Mouse (Mus musculus): ENCODE data around the gene Kat14.
"Not testable (repeated sequence)": the region's sequence is repeated elsewhere in the genome, so short reads cannot be mapped to it uniquely, and the experiment has no call there.

The Kat14 gene

GRCm38 (mm10) chr2:144368400-144369019 lies at the start of gene Kat14, which contains the start of gene Pet117:
Gene Kat14, plus strand, starts transcription at chr2:144368983.
Gene Pet117, plus strand, starts transcription at chr2:144368996.
- peak; percentile 95 to 98 for DNase-seq (ENCODE audit: inconsistent age in 2 of 2, low spot score in 1 of 2)

- no peak for DNase-seq (ENCODE audit: inconsistent age in 2 of 2, low spot score in 1 of 2)
These were observed 44.6 kb upstream of the Kat14 start for GRCm38 (mm10) chr2:144324218-144324617.

DNA sequence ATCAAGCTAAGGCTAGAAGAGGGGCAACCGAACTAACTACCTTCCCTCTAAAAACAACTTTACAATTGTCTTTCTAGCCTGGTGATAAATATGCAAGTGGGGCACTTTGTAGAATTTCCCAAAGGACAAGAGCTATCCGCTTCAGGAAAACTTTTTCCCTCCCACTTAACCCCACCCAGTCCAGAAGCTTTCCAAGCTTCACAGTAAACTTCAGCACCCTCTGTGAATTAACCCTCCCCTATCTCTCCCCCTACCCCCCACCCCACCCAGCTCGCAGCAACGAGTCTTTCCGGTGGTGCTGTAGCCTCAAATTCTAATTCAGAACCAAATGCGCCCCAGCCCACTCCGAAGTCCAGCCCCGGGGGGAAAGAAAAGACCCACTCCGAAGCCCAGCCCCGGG lies 39.3 kb upstream of the Kat14 start:
- DNase-seq (ENCODE audit: inconsistent age in 2 of 2, low spot score in 1 of 2): no peak

DNA sequence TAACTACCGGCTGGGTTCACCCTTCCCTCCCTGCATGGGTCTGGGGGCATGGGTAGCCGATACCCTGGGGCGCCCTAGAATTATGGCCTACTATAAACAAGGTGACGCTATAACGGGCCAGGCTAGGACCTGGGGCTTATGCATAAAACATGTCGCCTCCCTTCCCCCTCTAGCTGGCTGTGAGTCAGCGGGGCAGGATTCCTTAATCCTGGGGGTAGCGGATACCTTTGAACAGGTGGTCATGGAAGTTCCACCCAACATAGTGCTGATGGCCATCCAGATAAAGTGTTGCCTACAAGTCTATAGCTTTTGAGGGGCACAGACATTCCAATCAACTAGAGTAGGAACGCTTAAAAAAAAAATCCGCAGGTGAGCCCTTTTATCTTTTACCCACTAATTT lies 38.8 kb upstream of the Kat14 start:
- DNase-seq (ENCODE audit: inconsistent age in 2 of 2, low spot score in 1 of 2): no peak

DNA sequence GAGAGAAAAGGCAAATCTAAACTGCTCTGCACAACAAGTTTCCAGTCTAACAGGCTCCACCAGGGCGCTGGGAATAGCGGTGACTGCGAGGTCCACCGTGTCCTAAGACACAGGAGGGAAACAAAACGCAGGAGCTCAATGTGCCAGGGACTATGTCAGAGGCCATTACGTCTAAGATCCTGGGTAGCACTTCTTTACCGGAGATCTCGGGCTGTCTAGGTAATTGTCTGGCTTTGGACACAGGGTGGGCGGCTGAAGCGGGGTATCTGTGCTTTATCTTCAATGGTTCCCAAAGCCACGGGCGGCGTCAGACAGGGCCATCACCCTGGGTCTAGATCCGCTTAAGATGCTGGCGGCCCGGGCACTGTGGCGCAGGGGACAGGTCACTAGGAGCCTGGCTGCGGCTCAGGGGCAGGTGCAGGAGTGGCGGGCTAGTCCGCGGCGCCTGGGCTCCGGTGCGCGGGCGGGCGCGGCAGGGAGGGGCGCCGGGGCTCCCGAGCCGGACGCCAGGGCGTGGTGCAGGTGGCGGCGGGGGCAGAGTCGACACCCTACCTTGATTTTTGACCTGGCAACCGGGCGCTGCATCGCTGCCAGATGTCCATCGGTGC lies 38.3 kb upstream of the Kat14 start:
- DNase-seq (ENCODE audit: inconsistent age in 2 of 2, low spot score in 1 of 2): peak in 1 of 2 experiments; percentile 37

DNA sequence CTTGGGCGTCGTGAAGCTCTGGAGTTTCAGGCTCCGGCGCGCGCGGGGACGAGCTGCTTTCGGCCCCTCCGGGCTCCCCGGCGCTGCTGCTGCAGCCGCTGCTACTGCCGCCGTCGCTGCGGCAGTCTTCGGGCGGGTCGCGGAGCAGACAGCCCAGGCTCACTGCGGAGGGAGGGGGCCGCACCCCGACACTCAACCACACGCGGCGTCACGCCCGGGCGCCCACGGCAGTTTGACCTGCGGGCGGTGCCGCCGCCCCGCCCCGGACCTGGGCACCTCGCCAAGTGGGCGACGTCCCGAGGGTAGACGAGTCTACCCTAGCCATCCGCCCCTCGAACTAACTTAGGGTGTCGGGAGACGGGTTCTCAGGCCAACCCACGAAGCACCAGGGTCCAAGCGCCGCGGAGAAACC lies 37.8 kb upstream of the Kat14 start:
- no peak for DNase-seq (ENCODE audit: inconsistent age in 2 of 2, low spot score in 1 of 2)

- peak in 1 of 2 experiments; percentile 36 for DNase-seq (ENCODE audit: inconsistent age in 2 of 2, low spot score in 1 of 2)
These were observed 37.1 kb upstream of the Kat14 start, which contains the start of gene Ovol2 for GRCm38 (mm10) chr2:144331401-144332302. Gene Ovol2, minus strand, starts transcription at chr2:144332146.

DNA sequence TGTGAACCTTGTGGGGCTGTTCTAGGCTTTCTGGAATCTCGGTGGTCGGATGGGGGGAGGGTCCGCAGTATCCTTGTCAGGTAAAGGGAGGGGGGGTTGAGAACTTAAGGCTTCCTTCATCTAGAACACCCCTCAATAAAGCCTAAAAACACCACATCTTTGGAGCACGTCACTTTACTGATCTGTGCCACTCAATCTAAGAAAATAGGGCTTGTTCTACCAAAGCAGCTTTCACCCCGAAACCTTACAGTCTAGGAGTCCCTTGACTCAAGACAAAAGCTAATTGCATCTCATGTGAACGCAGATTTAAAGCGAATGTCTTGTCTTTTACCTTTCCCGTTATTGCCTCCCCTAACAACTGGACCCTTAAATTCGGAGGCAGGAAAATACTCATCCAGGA lies 36.3 kb upstream of the Kat14 start:
- DNase-seq (ENCODE audit: inconsistent age in 2 of 2, low spot score in 1 of 2): no peak

DNA sequence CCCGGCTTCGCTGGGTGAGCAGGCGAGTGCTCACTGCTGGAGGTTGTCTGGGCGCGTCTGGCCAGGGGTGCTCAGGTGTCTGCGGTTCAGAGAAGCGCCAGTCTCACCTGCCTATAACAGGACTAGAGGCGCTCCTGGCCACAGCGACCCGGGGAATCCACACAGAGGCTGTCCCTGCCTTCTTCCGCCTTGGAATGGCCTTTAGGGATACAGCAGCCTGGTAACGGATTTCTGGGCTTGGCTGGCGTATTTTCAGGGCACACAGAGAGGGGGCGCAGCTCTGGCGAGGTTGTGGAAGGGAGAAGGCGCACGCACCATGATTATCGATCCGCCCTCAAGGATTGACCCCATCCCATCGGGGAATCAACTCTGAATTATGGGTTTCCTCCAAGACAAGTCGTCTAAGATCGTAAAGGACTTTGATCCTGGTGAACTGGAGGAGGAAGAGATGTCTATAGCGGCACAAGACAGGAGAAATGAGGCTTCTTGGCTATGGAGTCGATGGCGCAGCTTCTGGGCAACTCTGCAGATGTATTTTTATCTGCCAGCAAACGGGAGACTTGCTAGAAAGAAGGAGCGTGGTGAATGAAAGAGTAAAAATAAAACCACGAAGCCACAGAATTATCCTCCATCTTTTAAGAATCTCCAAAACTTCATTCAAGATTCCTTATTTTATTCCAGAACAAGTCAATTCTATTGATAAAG lies 35.5 kb upstream of the Kat14 start:
- DNase-seq (ENCODE audit: inconsistent age in 2 of 2, low spot score in 1 of 2): peak in 1 of 2 experiments; percentile 37

DNA sequence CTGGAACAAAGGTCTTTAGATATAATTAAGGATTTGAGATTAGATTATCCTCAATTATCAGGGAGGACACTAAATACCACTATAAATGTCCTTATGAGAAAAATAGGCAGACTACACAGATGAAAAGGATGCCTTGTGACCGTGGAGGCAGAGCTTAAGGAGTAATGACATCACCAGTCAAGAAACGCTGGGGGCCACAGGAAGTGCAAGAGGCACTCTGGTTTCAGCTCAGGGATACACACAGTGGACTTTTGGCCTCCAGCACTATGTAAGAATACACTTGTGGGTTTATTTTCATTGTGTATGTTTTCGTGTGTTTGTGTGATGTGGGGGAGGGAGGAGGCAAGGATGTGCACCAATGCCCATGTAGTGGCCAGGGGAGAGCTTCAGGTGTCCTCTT lies 31.6 kb upstream of the Kat14 start:
- no peak for DNase-seq (ENCODE audit: inconsistent age in 2 of 2, low spot score in 1 of 2)

GRCm38 (mm10) chr2:144337701-144338100 lies 31.1 kb upstream of the Kat14 start:
- no peak for DNase-seq (ENCODE audit: inconsistent age in 2 of 2, low spot score in 1 of 2)

DNA sequence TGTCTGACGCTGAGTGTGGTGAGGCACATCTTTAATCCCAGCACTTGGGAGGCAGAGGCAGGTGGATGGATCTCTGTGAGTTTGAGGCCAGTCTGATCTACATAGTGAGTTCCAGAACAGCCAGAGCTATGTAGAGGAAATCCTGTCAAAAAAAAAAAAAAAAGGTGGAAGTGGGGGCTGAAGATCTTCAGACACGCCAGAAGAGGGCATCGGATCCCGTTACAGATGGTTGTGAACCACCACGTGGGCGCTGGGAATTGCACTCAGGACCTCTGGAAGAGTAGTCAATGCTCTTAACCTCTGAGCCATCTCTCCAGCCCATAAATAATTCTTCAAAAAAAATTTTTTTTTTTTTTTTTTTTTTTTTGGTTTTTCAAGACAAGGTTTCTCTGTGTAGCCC lies 30.6 kb upstream of the Kat14 start:
- not testable (repeated sequence) for DNase-seq (ENCODE audit: inconsistent age in 2 of 2, low spot score in 1 of 2)

- DNase-seq (ENCODE audit: inconsistent age in 2 of 2, low spot score in 1 of 2): no peak
These were observed 25.6 kb upstream of the Kat14 start for GRCm38 (mm10) chr2:144343158-144343557.

- no peak for DNase-seq (ENCODE audit: inconsistent age in 2 of 2, low spot score in 1 of 2)
These were observed 20.3 kb upstream of the Kat14 start for GRCm38 (mm10) chr2:144348525-144348924.

DNA sequence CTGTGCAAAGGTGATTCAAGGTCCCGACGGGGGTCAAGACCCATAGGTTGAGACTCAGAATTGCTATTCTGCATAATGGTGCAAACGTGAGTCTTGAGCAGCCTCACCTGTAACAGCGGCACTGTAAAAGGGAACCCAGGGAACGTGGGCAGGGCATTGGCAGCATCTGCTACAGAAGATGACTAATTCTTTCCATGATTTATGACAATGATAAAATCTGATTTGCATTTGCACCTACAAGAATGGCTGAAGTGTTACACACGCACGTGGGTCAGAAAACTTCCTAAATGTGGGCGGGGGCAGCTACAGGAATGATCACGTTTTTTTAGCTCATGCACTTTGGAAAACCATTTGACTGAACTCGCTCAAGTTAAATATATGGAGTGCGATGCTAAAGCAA lies 15.9 kb upstream of the Kat14 start:
- no peak for DNase-seq (ENCODE audit: inconsistent age in 2 of 2, low spot score in 1 of 2)

GRCm38 (mm10) chr2:144369020-144369421 lies 238 bp downstream of the Kat14 start:
- peak in 1 of 2 experiments; percentile 96 for DNase-seq (ENCODE audit: inconsistent age in 2 of 2, low spot score in 1 of 2)

- DNase-seq (ENCODE audit: inconsistent age in 2 of 2, low spot score in 1 of 2): no peak
These were observed 728 bp downstream of the Kat14 start for GRCm38 (mm10) chr2:144369511-144369910.

DNA sequence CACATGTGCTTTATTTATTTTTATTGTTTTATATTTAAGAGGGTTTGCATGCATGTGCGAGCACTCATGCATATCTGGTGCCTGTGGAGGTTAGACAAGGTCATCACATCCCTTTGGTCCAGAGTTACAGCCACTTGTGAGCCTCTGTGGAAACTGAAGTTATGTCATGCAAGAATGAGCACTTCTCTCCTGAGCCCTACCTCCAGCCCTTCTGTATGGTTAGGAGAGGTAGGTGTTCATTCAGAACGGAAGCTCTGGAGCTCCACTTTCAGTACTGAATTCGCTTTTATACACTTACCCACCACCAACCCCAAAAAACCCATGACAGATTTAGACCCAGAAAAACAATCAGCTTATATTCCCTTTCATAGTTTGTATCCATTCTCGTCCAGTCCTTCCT lies 2.8 kb downstream of the Kat14 start:
- no peak for DNase-seq (ENCODE audit: inconsistent age in 2 of 2, low spot score in 1 of 2)

DNA sequence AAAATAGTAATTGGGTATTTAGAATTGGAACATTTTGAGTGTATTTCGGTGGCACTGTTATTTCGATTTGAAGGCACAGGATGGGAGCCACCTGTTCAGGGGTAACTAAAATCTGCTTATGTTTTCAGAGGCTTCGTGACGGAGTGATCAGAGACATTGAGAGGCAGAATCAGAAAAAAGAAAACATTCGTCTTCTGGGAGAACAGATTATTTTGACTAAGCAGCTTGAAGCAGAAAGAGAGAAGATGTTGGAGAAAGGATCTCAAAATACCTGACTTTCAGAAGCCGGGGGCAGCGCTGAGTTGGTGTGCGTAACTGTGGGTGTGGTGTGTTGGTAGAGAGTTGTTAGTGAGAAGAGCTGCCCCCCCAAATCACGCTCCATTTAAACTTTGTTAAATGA lies 4.3 kb downstream of the Kat14 start:
- DNase-seq (ENCODE audit: inconsistent age in 2 of 2, low spot score in 1 of 2): no peak

DNA sequence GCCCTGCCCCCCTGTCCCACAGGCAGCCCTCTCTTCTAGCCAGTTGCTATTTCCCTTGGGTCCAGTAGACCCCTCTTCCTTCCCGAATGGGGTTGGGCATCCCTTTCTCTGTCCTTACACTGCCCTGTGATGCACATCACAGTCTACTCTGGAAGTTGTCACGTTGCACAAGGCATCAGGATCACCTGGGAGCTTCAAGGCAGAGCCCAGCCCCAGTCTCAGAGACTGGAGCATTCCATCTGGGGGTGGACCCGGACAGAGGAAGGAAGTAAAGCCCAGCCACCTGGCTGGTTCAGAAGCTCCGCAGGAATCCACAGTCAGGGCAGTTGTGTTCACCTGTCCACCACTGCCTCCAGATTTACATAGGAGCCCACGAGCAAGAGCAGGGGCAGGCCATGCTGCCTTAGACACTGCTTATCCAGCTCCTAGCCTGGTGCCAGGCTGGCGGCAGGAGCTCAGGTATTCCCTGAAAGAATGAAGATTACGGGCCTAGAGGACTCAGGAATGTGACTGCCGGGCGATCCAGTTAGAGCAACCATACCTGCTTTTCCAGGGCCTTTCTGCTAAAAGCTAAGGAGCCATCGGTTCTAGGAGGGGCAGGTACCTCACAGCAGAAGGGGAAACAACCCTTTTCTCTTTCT lies 6.4 kb downstream of the Kat14 start:
- DNase-seq (ENCODE audit: inconsistent age in 2 of 2, low spot score in 1 of 2): no peak

DNA sequence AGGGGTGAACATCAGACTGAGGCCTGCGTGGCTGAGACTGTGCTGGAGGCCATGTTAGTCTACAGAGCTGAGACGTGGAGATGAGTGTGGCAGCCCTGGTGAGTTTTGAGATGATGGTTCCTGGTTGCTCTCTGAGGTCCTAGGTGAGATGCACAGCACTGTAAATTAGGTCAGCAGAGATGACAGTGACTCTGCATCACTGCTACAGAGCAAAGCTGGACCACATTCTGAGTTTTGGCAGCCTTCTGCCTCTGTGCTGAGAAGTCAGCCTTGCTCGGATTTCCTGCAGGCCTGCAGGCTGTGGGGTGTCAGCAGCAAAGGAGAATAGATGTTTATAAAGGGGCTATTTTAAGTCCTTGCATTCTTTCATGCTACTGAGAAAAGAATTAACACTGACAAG lies 12.5 kb downstream of the Kat14 start:
- no peak for DNase-seq (ENCODE audit: inconsistent age in 2 of 2, low spot score in 1 of 2)
